Mouse (Mus musculus): ENCODE results near the gene Gm20538. TPM values are rescaled to one million over a fixed set of nuclear protein-coding genes. Genes with fewer than 3 reads are reported as not detected.

Gm20538 gene
- polyA plus RNA-seq (2012; rRNA removed): not detected in 2 replicates

- no peak for DNase-seq (ENCODE audit: low read depth)
These were observed at the start of gene Gm20538 for GRCm38 (mm10) chr19:44552731-44553130. Gm20538 (minus strand) TSS chr19:44552831.

DNA sequence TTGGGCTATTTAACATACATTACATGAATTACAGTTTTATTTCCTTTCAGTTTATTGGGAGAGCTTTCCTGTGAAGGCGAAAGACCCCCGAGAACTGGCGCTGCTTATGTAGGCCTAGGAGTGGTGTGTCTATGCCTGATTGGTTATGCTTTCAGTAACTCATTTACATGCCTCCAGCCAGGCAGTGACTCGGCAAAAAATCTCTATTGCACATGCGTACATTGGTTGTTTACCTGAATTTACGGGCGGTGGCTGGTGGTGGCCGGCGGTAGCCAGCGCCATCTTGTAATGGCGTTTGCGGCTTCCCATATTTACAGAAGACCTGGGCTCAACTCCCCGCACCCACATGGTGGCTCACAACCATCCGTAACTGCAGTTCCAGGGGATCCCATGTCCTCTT is 41.5 kb upstream of the Gm20538 start:
- DNase-seq (ENCODE audit: low read depth): no peak

DNA sequence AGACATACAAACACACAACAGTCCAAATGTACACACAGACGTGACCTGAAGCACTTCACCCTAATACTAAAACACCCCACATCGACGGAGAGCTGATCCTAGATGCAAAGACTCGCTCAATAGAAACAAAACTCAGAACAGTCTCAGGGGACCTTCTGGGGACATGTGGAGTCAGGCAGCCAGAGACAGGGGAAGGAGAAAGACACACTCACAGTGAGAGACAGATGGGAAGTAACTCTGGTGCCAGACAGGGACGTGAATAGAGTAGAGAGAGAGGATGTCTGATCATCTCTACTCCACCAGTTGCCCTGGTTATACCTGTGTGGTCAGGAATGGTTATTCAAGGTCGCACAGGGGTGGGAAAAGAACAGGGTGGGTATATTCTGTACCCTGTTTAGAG is 39.0 kb upstream of the Gm20538 start:
- DNase-seq (ENCODE audit: low read depth): no peak

GRCm38 (mm10) chr19:44590992-44591391 is 38.4 kb upstream of the Gm20538 start:
- DNase-seq (ENCODE audit: low read depth): no peak

- DNase-seq (ENCODE audit: low read depth): no peak
These were observed 37.1 kb upstream of the Gm20538 start for GRCm38 (mm10) chr19:44589591-44590223.

DNA sequence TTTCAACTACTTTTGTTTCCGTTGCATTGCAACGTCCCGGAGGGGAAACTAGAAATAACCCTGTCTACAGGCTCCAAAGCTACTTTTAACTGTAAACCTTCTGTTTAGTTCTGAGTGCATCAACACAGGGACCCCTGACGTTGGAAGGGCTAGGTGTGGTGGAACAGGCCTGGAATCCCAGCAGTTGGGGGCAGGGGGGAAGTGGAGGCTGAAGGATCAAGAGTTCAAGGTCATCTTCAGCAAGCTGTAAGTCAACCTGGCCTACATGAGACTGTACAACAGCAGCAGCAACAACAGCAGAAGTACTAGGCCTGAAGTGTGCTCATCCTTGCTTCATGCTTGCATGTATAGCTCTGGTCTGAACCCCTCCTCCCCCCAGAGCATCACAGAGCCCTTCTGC is 35.4 kb upstream of the Gm20538 start:
- no peak for DNase-seq (ENCODE audit: low read depth)

DNA sequence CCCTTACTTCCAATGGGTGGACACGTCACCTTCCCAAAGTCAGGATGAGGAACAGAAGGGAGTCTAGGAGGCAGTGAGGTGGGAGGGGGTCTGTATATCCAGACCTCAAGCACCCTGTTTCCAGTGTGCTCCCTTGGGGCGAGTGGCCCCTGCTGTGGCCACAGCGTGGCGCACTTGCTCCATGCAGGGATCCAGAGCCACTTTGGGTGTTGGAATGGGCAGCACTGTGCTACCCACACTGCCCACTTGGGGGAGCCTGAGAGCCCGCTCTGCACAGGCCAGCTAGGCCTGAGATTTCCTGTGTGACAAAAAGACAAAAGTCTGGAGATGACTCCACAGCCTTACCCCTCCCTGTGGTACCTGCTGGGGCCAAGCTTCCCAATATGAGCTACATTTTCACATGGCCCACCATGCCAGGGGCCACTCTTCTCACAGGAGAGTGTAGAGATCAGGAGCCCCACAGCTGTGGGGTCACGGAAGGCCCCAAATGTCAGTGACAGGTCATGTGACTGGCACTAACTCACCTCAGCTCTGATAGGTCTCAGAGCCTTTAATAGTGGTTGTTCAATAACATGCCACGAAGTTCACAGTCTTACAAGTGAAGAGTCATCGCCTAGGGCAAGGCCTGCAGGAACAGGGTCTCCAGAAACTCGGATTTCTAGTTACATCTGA is 30.1 kb upstream of the Gm20538 start:
- no peak for DNase-seq (ENCODE audit: low read depth)

DNA sequence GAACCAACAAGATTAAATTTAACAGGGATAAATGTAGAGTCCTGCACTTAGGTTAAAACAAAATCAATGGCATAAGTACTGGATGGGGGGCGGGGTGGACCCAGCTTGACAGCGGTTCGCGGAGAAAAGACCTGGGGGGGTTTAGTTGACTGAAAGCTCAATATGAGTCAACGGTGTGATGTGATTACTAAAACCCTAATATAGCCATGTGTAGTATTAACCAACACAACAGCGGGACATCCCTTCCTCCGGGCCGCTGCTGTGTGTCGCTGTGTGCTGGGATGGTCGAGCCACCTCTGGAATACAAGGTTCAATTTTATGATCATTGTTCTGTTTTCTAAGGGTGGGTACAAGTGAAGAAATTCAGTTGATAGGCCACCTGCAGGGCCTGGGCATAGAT is 29.5 kb upstream of the Gm20538 start:
- DNase-seq (ENCODE audit: low read depth): no peak

DNA sequence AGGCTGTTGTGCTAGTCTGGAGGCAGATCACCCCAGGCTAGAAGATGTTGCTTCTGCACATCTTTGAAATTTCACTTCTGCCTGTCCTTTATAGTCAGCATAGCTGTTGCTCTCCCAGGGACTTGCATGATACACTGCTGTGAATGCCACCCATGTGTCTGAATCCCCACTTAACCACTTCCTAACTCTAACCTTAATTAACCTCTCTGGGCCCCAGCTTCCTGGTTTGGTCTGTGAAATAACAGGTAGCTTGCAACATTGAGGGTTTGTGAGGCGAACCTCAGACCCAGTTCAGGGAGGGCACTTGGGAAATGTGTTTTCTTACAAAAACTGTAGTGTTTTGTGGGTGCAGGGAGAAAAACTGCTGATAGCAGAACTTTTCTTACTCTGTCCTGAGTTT is 25.4 kb upstream of the Gm20538 start:
- no peak for DNase-seq (ENCODE audit: low read depth)

- DNase-seq (ENCODE audit: low read depth): no peak
These were observed 23.6 kb upstream of the Gm20538 start for GRCm38 (mm10) chr19:44576275-44576674.

- DNase-seq (ENCODE audit: low read depth): no peak
These were observed 15.1 kb upstream of the Gm20538 start for GRCm38 (mm10) chr19:44567763-44568162.

DNA sequence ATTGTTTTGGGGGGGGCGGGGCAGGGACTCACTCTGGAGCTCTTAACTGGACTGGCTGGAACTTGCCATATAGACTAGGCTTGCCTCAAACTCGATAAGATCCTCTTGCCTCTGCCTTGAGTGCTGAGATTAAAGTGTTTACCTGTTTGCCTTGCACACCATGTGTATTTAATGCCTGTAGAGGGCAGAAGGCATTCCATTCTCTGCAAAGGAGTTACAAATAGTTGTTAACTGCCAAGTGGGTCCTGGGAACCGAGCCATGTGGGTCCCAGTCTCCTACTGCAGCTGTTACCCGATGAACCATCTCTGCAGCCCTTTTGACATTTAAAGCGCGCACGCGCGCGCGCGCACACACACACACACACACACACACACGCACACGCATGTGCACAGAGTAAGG is 11.4 kb upstream of the Gm20538 start:
- DNase-seq (ENCODE audit: low read depth): no peak

DNA sequence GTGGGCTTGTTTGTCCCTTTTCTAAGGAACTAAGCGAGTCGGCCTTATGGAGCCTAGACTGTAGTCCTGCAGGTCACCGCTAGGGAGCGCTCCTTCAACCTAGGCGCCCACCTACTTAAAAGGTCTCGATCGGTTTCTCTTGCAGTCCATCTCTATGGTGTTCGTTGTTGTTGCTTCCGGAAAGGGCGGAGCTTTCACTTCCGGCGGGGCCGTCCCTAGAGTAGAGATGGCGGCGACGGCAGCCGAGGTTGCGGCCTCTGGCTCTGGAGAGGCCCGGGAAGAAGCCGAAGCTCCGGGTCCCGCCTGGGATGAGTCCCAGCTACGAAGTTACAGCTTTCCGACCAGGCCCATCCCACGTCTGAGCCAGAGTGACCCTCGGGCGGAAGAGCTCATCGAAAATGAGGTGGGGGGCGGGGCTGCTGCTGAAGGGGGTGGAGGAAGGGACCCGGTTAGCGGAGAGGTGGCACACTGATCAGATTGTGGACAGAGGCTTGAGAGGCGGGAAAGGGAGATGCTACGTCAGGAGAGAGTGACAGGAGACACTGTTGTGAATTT is 10.1 kb upstream of the Gm20538 start, which contains the start of gene Hif1an:
Hif1an (plus strand) TSS at position 199 of the 555 bp plus-strand sequence.
- DNase-seq (ENCODE audit: low read depth): peak; percentile 72

- no peak for DNase-seq (ENCODE audit: low read depth)
These were observed 2.4 kb upstream of the Gm20538 start, which contains the start of gene Ndufb8 for GRCm38 (mm10) chr19:44554861-44555590. Ndufb8 (minus strand) TSS chr19:44555440.

DNA sequence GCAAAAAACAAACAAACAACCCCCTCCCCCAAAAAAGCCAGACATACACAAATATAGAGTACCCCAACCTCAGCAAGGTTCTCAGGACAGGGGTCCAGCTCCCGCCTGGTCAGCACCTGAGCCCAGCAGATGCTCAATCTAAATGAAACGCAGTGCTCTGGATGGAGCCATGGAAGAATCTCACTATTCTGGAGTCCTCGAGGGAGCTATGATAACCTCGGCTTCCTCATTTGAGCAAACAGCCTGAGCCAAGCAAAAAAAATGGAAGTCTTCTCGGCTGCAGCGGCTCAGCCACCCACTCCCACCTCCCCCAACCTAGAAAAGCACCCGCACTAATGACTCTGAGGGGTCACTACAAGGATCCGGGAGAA is 1.8 kb upstream of the Gm20538 start:
- no peak for DNase-seq (ENCODE audit: low read depth)

DNA sequence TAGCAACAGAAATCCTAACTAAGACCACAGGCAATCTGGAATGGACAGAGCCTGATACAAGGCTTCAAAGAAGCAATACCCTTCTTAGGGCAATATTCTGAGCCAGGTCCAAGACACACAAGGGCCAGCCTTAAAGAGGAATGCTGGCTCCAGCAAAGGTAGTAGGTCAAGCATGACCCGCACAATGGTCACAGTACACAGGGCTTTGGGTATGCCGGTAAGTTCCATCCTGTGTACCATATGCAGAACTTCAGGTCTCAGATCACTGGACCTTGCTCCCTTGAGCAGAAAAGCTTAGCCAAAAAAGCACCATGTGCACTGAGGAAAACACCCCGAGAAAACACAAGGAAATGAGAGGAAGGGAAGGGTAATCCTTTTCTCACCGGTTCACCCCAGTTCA is 655 bp upstream of the Gm20538 start:
- no peak for DNase-seq (ENCODE audit: low read depth)

DNA sequence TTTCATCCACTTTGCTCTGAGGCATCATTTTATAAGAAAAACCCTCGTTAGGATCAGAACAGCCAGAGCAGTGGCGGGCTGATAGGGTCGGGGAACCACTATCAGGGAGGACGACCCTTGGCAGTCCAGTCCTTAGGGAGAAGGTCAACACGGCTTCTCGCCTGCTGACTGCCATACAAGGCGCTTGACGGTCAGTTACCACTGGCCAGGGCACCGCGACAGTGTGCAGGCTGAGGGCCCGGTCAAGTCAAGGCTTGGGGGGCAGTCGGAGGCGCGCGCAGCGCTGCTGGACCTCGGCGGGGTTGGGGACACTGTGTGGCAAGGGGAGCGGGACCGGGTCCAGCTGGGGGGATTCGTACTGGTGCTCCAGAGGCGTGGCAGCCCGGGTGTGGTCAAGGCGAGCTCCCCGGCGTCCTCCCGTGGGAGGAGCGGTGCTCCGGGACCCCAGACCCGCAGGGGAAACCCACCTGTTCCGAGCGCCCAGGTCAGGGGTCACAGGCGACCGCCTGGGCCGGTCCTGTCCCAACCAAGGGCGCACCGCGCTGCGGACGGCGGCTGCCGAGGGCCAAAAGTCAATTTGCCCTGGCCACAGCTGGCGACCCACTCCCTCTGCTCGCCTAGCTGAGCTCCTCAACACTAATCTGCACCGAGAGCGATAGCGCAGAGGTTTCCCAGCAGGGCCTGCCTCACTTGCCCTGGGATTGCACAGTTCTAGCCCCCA is 7.2 kb downstream of the Gm20538 start, which contains the start of gene Sec31b:
Sec31b (minus strand) TSS at position 544 of the 721 bp plus-strand sequence.
- DNase-seq (ENCODE audit: low read depth): no peak

DNA sequence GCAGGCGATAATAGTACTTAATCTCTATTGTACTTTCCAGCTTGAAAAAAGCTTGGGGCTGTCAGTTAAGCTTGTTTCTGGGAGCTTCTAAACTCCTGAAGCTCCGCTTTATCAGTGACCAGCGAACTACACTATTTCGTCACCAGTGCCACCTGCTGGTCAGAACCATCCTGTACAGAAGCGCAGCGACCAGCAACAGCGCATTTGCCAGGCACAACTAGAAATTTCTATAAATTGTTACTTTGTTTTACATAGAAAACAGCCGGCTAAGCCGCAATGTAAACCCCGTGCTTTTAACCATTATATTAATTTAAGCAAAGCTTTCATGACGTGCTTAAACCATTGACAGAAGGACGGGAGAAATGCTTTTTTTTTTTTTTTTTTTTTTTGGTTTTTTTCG is 7.9 kb downstream of the Gm20538 start:
- no peak for DNase-seq (ENCODE audit: low read depth)

DNA sequence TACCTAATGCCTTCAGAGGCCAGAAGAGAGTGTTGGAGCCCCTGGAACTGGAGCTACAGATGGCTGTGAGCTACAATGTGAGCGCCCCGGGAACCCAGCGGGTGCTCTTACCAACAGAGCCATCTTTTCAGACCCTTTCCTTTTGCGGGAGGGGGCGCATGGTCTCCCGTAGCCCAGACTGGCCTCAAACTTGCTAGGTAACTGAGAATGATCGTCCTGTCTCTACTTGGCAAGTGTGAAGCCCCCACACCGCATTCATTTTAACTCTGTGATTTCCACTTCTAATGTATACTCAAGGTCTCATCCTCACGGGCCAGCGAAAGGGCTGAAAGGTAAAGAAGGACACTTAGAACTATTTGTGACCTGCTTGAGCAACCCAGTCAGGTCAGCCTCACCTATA is 8.3 kb downstream of the Gm20538 start:
- DNase-seq (ENCODE audit: low read depth): no peak

GRCm38 (mm10) chr19:44542694-44543178 is 9.9 kb downstream of the Gm20538 start:
- DNase-seq (ENCODE audit: low read depth): peak; percentile 83

- no peak for DNase-seq (ENCODE audit: low read depth)
These were observed 15.2 kb downstream of the Gm20538 start for GRCm38 (mm10) chr19:44537416-44537815.

GRCm38 (mm10) chr19:44535376-44535775 is 17.3 kb downstream of the Gm20538 start:
- DNase-seq (ENCODE audit: low read depth): no peak
